Mouse (Mus musculus) thymus, adult 2 months (tissue): ENCODE measurements around the gene Tomt.

Experiments
- CTCF ChIP-seq: fragments of 200-500 bp; IDR thresholded peaks from 2 replicates; pipeline ENCODE4 v1.5.1; 2012; ENCODE audit warnings: mild to moderate bottlenecking, control low read depth, low read length, moderate library complexity, borderline replicate concordance; ENCODE audit not compliant: control insufficient read depth, poor library complexity, insufficient read depth; ENCODE audit errors: extremely low read depth
- POLR2A ChIP-seq: fragments of 200-500 bp; IDR thresholded peaks from 2 replicates; pipeline ENCODE4 v1.6.1; 2012; ENCODE audit warnings: mild to moderate bottlenecking, low read length, control low read depth, moderate library complexity; ENCODE audit not compliant: control insufficient read depth, poor library complexity, insufficient read depth; ENCODE audit errors: extremely low read depth

GRCm38 (mm10) chr7:101880855-101881254 lies 25.3 kb downstream of the Tomt start:
- TF ChIP-seq CTCF (no peak), POLR2A (no peak)
